ENCODE assay signal across 15 mouse cellular contexts in the genomic region with DNA sequence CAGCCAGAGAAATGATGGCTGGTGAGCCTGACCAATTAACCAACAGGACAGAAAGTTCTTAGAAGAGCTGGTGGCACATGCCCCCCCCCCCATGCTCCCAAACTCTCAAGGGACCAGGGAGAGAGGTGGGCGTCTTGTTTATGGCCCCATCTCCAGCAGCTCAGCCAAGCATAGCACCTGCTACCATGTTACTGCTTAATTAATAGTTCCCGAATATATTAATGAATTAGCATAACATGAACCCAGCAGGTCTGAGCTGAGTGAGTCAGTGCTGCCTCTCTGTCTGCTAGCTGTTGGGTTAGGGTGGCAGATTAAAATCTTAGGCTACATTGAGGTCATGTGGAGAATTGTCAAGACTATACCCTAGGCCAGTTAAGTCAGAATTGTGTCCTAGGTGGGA.
"Had no signal": no experiment of that assay in that cellular context is flagged by ENCODE, and none has a peak within 500 bp of the region (broad histone marks: within the 10 kb centered on the region; RNA-seq: fewer than 3 reads in every experiment).

No protein-coding gene starts in this region.

- H3K9ac ChIP-seq: intestine, embryonic 15.5 days; liver, embryonic 15.5 days; stomach, embryonic 15.5 days had no signal

- H3K27me3 ChIP-seq: intestine, embryonic 15.5 days; liver, embryonic 15.5 days; stomach, embryonic 15.5 days had no signal

- H3K4me3 ChIP-seq: intestine, embryonic 15.5 days; left cerebral cortex, adult 2 months; limb, embryonic 10.5 days; liver, embryonic 15.5 days; myocyte; stomach, embryonic 15.5 days had no signal

- H3K27ac ChIP-seq: intestine, embryonic 15.5 days; limb, embryonic 10.5 days; liver, embryonic 15.5 days; stomach, embryonic 15.5 days had no signal

- ATAC-seq: intestine, embryonic 15.5 days had no signal

- DNase-seq: kidney, adult 18-20 months; kidney, postnatal 14 days; lung, adult 2 months; lung, postnatal 10 days; lung, postnatal 4 days; spleen, adult 18-20 months; thymus, adult 2 months; thymus, postnatal 25 days had no signal

- H3K36me3 ChIP-seq: intestine, embryonic 15.5 days; limb, embryonic 10.5 days; liver, embryonic 15.5 days; stomach, embryonic 15.5 days had no signal

- H3K4me1 ChIP-seq: liver, embryonic 15.5 days; stomach, embryonic 15.5 days had no signal

- H3K9me3 ChIP-seq: intestine, embryonic 15.5 days; limb, embryonic 10.5 days; liver, embryonic 15.5 days; stomach, embryonic 15.5 days had no signal

- H3K4me2 ChIP-seq: intestine, embryonic 15.5 days; liver, embryonic 11.5 days; liver, embryonic 15.5 days; stomach, embryonic 15.5 days had no signal
